Mouse (Mus musculus): ENCODE results near the gene Nudt17.

- TF ChIP-seq CTCF (IDR thresholded peaks at IDR 0.05; ENCODE audit: borderline replicate concordance, extremely low read depth, insufficient read depth, insufficient read length) (no peak), POLR2A (IDR thresholded peaks at IDR 0.05; ENCODE audit: borderline replicate concordance, extremely low read depth, insufficient read depth, insufficient read length, poor library complexity, severe bottlenecking) (no peak)
These were observed 47.6 kb upstream of the Nudt17 start for GRCm38 (mm10) chr3:96755935-96756334.

Measured in brain, embryonic 14.5 days (tissue).